10 mouse cellular contexts compared by ENCODE assay signal in the genomic region with DNA sequence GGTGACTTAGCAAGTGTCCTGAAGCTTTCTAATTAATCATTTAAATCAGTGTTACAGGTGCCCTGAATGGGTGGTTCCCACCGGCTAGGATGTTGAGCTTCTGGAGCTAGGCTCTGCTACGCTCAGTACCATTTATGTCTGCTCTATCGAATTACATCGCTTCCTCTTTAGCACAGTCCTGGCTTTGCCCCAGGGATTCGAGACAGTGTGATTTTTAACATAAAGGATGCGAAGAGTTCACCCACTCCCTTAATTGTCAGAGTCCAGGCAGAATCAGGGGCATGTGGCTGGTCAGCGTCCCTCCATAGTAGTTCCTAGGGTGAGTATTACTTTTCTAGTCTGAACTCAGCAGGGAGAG. TPM values are rescaled to one million over a fixed set of nuclear protein-coding genes. Genes with fewer than 3 reads are reported as not detected.
A peak's percentile ranks its signal among the peaks of the same experiment; 100 is the strongest.
DNase-seq lines count a peak whose midpoint lies in the region; ATAC-seq and TF ChIP-seq lines count a peak whose summit lies in the region.
"Had no signal": no experiment of that assay in that cellular context is flagged by ENCODE, and none has a peak within 500 bp of the region (broad histone marks: within the 10 kb centered on the region; RNA-seq: fewer than 3 reads in every experiment).

No protein-coding gene starts in this region.

- H3K79me2 ChIP-seq in myocyte (ENCODE audit: control insufficient read depth, insufficient read depth): no peaks in the 10 kb centered on the region

- H3K27me3 ChIP-seq in kidney, embryonic 15.5 days: peaks cover 3% of the 10 kb centered on the region
- no peaks in the 10 kb centered on the region for H3K27me3 ChIP-seq in embryonic facial prominence, embryonic 15.5 days
- H3K27me3 ChIP-seq in intestine, embryonic 16.5 days (replicated peaks; ENCODE audit: control insufficient read depth, insufficient read depth, low read length): no peaks in the 10 kb centered on the region
- no peaks in the 10 kb centered on the region for H3K27me3 ChIP-seq in myocyte (ENCODE audit: control insufficient read depth, insufficient read depth, insufficient read length)
- H3K27me3 ChIP-seq: Patski had no signal

- peaks cover 20% of the 10 kb centered on the region for H3K4me1 ChIP-seq in kidney, embryonic 15.5 days
- peaks cover 24% of the 10 kb centered on the region for H3K4me1 ChIP-seq in embryonic facial prominence, embryonic 15.5 days
- peaks cover 11% of the 10 kb centered on the region for H3K4me1 ChIP-seq in intestine, embryonic 16.5 days (ENCODE audit: control insufficient read depth, insufficient read depth, low read length)

- 0 out of 2 replicates have a peak overlapping the region, but pooled peaks have one; percentile 15 for H3K9ac ChIP-seq in kidney, embryonic 15.5 days
- peak overlapping the region; percentile 18; the same call in 1 of the 2 replicates for H3K9ac ChIP-seq in embryonic facial prominence, embryonic 15.5 days
- 0 out of 2 replicates have a peak overlapping the region, but pooled peaks have one; percentile 41 for H3K9ac ChIP-seq in intestine, embryonic 16.5 days (ENCODE audit: low read depth, low read length)

- no peak for DNase-seq in kidney, postnatal 14 days
- no peak for DNase-seq in yolk sac, embryonic 10.5 days (ENCODE audit: low spot score)
- DNase-seq in right cerebral cortex, postnatal 10 days (ENCODE audit: low spot score in 2 of 2): no peak
- DNase-seq in spleen, postnatal 14 days (ENCODE audit: low spot score in 2 of 2): no peak

- WGBS in kidney, embryonic 15.5 days: 13% methylated on average over 7 of the region's 7 CpGs
- WGBS in embryonic facial prominence, embryonic 15.5 days: 10% methylated on average over 7 of the region's 7 CpGs
- 18% methylated on average over 7 of the region's 7 CpGs for WGBS in intestine, embryonic 16.5 days

- no peak for TF ChIP-seq POLR2A in myocyte (IDR thresholded peaks at IDR 0.05; ENCODE audit: insufficient read length, low read depth)

- peak overlapping the region; percentile 19 for H3K4me3 ChIP-seq in kidney, embryonic 15.5 days (replicated peaks)
- peak overlapping the region; percentile 15; the same call in 1 of the 2 replicates for H3K4me3 ChIP-seq in embryonic facial prominence, embryonic 15.5 days (replicated peaks)
- H3K4me3 ChIP-seq in intestine, embryonic 16.5 days (ENCODE audit: low read length): peak overlapping the region; percentile 28
- H3K4me3 ChIP-seq in myocyte: no peak overlapping the region

- H3K36me3 ChIP-seq in kidney, embryonic 15.5 days: no peaks in the 10 kb centered on the region
- H3K36me3 ChIP-seq in embryonic facial prominence, embryonic 15.5 days: no peaks in the 10 kb centered on the region
- no peaks in the 10 kb centered on the region for H3K36me3 ChIP-seq in intestine, embryonic 16.5 days (ENCODE audit: control insufficient read depth, insufficient read depth, low read length)
- no peaks in the 10 kb centered on the region for H3K36me3 ChIP-seq in myocyte (ENCODE audit: control insufficient read depth, insufficient read depth)

- H3K9me3 ChIP-seq in kidney, embryonic 15.5 days (replicated peaks): no peaks in the 10 kb centered on the region
- no peaks in the 10 kb centered on the region for H3K9me3 ChIP-seq in embryonic facial prominence, embryonic 15.5 days (replicated peaks)
- H3K9me3 ChIP-seq in intestine, embryonic 16.5 days (ENCODE audit: control insufficient read depth, low read length): no peaks in the 10 kb centered on the region

- no peak overlapping the region; the same call in 1 of the 2 replicates for H3K27ac ChIP-seq in kidney, embryonic 15.5 days
- 0 out of 2 replicates have a peak overlapping the region, but pooled peaks have one; percentile 22 for H3K27ac ChIP-seq in embryonic facial prominence, embryonic 15.5 days (replicated peaks)
- no peak overlapping the region for H3K27ac ChIP-seq in intestine, embryonic 16.5 days (ENCODE audit: low read length)
- H3K27ac ChIP-seq: macrophage had no signal

- H3K4me2 ChIP-seq in kidney, embryonic 15.5 days: peak overlapping the region; percentile 54
- peak overlapping the region; percentile 43 for H3K4me2 ChIP-seq in embryonic facial prominence, embryonic 15.5 days (replicated peaks)
- peak overlapping the region; percentile 37; the same call in 1 of the 2 replicates for H3K4me2 ChIP-seq in intestine, embryonic 16.5 days (ENCODE audit: low read depth, low read length)
- H3K4me2 ChIP-seq in myocyte (ENCODE audit: low read depth): peak overlapping the region; percentile 46

- ATAC-seq in kidney, embryonic 15.5 days (replicated peaks; ENCODE audit: low FRiP score): no peak; the same call in 1 of the 2 replicates
- peak; percentile 17; the same call in 1 of the 2 replicates for ATAC-seq in embryonic facial prominence, embryonic 15.5 days (ENCODE audit: insufficient number of reproducible peaks, low FRiP score, low TSS enrichment, low read depth)
- ATAC-seq in intestine, embryonic 16.5 days: no peak
- ATAC-seq: Patski had no signal

- no peak overlapping the region for H3ac ChIP-seq in myocyte (ENCODE audit: control insufficient read depth, insufficient read length)

TF ChIP-seq in myocyte, 11 proteins besides CTCF, POLR2A, EP300 and RAD21:
- TF ChIP-seq MYOG (IDR thresholded peaks at IDR 0.05; ENCODE audit: control insufficient read depth in 1 of 3, insufficient read depth in 1 of 3, insufficient read length in 2 of 3, low read depth in 2 of 3) (no peak), MYOD1 (IDR thresholded peaks at IDR 0.05; ENCODE audit: control insufficient read depth in 1 of 3, insufficient read length in 2 of 3, low read depth in 2 of 3) (no peak), TCF12 (IDR thresholded peaks at IDR 0.05; ENCODE audit: insufficient read depth, poor library complexity, severe bottlenecking) (no peak), E2F4 (IDR thresholded peaks at IDR 0.05; ENCODE audit: insufficient read depth) (no peak), USF1 (IDR thresholded peaks at IDR 0.05; ENCODE audit: low read depth) (no peak), TCF3 (IDR thresholded peaks at IDR 0.05; ENCODE audit: insufficient read length, low read depth) (no peak), POLR2AphosphoS2 (IDR thresholded peaks at IDR 0.05; ENCODE audit: insufficient read length, low read depth) (no peak)

RNA-seq across cellular contexts. Expression of a gene that starts 29.2 kb away (rescaled TPM):
- 118 and 125 TPM in 2 replicates for polyA plus RNA-seq in kidney, embryonic 15.5 days (2015; fragmentation: Nextera tagmentation; extraction: Ambion mirVana)
- polyA plus RNA-seq in embryonic facial prominence, embryonic 15.5 days (2015; fragmentation: Nextera tagmentation; extraction: Ambion mirVana): 98.8 and 99.1 TPM in 2 replicates
- polyA plus RNA-seq in intestine, embryonic 16.5 days (2015; fragmentation: Nextera tagmentation; extraction: Ambion mirVana): 62.2 and 62.6 TPM in 2 replicates
- polyA plus RNA-seq in myocyte (2012; fragmentation: generic; extraction: Trizol): 40.4 TPM

RNA-seq across cellular contexts. Expression of a gene that starts 39.7 kb away (rescaled TPM):
- polyA plus RNA-seq in kidney, embryonic 15.5 days (2015; fragmentation: Nextera tagmentation; extraction: Ambion mirVana): 311 and 374 TPM in 2 replicates
- 316 and 324 TPM in 2 replicates for polyA plus RNA-seq in embryonic facial prominence, embryonic 15.5 days (2015; fragmentation: Nextera tagmentation; extraction: Ambion mirVana)
- polyA plus RNA-seq in intestine, embryonic 16.5 days (2015; fragmentation: Nextera tagmentation; extraction: Ambion mirVana): 277 and 289 TPM in 2 replicates
- 138 TPM for polyA plus RNA-seq in myocyte (2012; fragmentation: generic; extraction: Trizol)
